Mouse (Mus musculus) forebrain, embryonic 16.5 days (tissue): ENCODE measurements around the gene Slc39a7. TPM values are rescaled to one million over a fixed set of nuclear protein-coding genes. Genes with fewer than 3 reads are reported as not detected.

Experiments
- ATAC-seq: fragments of 200-750 bp; cut with Nextera tagmentation; 2 replicates; pipeline ENCODE4 v1.8.0; 2017; ENCODE audit warnings: mild to moderate bottlenecking, moderate library complexity
- H3K27ac ChIP-seq: fragments of 300-500 bp; sonication (generic); 2 replicates; pipeline ENCODE4 v1.5.1; 2014; ENCODE audit warnings: low read length, control low read depth
- H3K27me3 ChIP-seq: fragments of 300-500 bp; sonication (generic); replicated peaks from 2 replicates; pipeline ENCODE4 v1.6.1; 2014; ENCODE audit warnings: low read length; ENCODE audit not compliant: control insufficient read depth, insufficient read depth
- H3K36me3 ChIP-seq: fragments of 300-500 bp; sonication (generic); 2 replicates; pipeline ENCODE4 v1.6.1; 2014; ENCODE audit not compliant: control insufficient read depth, insufficient read depth
- H3K4me1 ChIP-seq: fragments of 300-500 bp; sonication (generic); replicated peaks from 2 replicates; pipeline ENCODE4 v1.6.1; 2014; ENCODE audit warnings: low read length; ENCODE audit not compliant: control insufficient read depth, insufficient read depth
- H3K4me2 ChIP-seq: fragments of 300-500 bp; sonication (generic); 2 replicates; pipeline ENCODE4 v1.6.1; 2014; ENCODE audit warnings: mild to moderate bottlenecking, low read length, control low read depth
- H3K4me3 ChIP-seq: fragments of 300-500 bp; sonication (generic); replicated peaks from 2 replicates; pipeline ENCODE4 v1.5.1; 2014; ENCODE audit warnings: mild to moderate bottlenecking, low read length, control low read depth
- H3K9ac ChIP-seq: fragments of 300-500 bp; sonication (generic); replicated peaks from 2 replicates; pipeline ENCODE4 v1.6.1; 2014; ENCODE audit warnings: low read depth, low read length, control low read depth
- H3K9me3 ChIP-seq: fragments of 300-500 bp; sonication (generic); 2 replicates; pipeline ENCODE4 v1.6.1; 2016; ENCODE audit warnings: low read length; ENCODE audit not compliant: control insufficient read depth
- WGBS: fragments of 180-500 bp; shearing (Covaris S2); extraction: QIAGEN DNeasy Blood & Tissue Kit; methylation state at CpG from one replicate; pipeline ENCODE4 v1.1.7; 2014; 5-methylcytosine and 5-hydroxymethylcytosine counted together
- polyA plus RNA-seq: library from polyadenylated mRNA; unstranded; fragments of >200 nt; fragmentation: Nextera tagmentation; extraction: Ambion mirVana; gene quantifications from 2 replicates; pipeline ENCODE4 v1.2.1, GENCODE M21; 2015

Slc39a7 gene
- polyA plus RNA-seq, 1 experiment from 2014 or later, result 157 TPM

DNA sequence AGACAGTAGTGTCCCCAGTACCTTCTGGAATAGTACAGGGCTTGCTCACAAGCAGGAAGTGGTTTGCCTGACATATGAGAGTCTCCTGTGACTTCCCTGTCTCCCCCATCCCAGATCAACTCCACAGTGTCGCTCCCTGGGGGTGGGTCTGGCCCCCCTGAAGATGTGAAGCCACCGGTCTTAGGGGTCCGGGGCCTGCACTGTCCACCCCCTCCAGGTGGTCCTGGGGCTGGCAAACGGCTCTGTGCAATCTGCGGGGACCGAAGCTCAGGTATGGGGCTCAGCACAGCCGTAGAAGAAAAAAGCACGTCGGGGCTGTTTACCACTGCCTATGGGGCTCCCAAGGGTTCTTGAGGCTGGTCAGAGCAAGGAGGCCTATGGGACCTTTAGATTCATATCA is 2.0 kb upstream of the Slc39a7 start:
- 95% methylated on average over 9 of the region's 9 CpGs for WGBS
- Histone ChIP-seq H3K4me3 (no peak overlapping the region; the same call in 1 of the 2 replicates), H3K27ac (no peak overlapping the region), H3K36me3 (peaks cover 25% of the 10 kb centered on the region), H3K4me2 (no peak overlapping the region), H3K4me1 (peaks cover 39% of the 10 kb centered on the region), H3K9me3 (no peaks in the 10 kb centered on the region), H3K27me3 (no peaks in the 10 kb centered on the region), H3K9ac (no peak overlapping the region)
- no peak for ATAC-seq

DNA sequence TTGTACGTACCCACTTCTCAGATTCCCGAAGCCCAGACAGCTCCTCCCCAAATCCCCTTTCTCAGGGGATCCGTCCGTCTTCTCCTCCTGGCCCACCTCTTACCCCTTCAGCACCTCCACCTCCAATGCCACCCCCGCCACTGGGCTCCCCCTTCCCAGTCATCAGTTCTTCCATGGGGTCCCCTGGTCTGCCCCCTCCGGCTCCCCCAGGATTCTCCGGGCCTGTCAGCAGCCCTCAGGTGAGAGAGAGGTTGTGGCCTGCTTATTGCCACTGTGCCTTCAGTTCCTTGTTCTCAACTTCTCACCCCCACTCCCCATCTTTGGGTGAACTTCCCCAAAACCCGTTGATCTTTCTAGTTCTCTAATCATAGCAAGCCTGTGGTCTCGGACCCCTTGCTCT is 1.3 kb upstream of the Slc39a7 start:
- Histone ChIP-seq H3K4me2 (peak overlapping the region; percentile 85), H3K36me3 (peaks cover 24% of the 10 kb centered on the region), H3K4me1 (peaks cover 38% of the 10 kb centered on the region), H3K9me3 (no peaks in the 10 kb centered on the region), H3K9ac (peak overlapping the region; percentile 86), H3K27ac (no peak overlapping the region), H3K27me3 (no peaks in the 10 kb centered on the region), H3K4me3 (peak overlapping the region; percentile 81)
- 56% methylated on average over 9 of the region's 9 CpGs for WGBS
- no peak for ATAC-seq

DNA sequence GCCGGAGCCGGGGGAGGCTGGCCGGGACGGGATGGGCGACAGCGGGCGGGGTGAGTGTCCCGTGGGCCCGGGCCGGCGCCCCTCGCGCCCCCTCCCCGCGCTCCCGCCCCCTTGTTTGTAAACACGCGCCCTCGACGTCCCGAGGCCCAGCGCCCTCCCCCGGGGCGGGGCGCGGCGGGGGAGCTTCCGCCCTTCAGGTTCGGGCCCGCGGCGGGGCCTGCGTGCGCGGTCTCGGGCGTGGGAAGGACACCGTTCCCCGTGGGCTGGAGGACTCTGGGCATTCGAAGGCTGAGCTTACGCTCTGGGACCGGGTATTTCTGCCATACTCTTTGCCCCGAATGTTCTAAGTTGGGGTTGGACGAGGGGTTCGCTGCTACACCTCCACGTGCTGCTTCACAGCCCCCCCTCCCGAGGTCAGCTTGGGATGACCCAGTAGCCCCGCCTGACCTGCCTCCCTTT is 721 bp upstream of the Slc39a7 start:
- H3K36me3 ChIP-seq, result peaks cover 19% of the 10 kb centered on the region

DNA sequence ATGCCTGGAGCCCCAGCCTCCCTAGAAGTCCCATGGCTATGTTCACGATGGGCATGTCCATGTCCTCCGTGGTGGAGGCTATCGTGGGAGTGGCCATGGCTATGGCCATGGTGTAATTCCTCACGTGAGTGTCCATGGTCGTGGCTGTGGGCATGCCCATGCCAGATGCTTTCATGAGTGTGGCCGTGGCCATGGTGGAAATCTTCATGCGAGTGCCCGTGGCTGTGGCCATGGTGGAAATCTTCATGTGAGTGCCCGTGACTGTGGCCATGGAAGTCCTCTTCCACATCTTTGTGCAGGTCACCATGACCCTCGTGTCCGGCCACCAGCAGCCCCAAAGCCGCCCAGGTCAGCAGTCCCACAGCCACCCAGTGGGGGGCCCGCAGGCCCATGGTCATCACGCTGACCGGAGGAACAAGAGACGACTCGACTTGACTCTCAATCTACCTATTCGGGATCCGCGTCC is 588 bp downstream of the Slc39a7 start:
- Histone ChIP-seq H3K4me2 (peak overlapping the region; percentile 99), H3K27me3 (no peaks in the 10 kb centered on the region), H3K9me3 (no peaks in the 10 kb centered on the region), H3K4me1 (peaks cover 54% of the 10 kb centered on the region), H3K9ac (peak overlapping the region; percentile 86), H3K27ac (peak overlapping the region; percentile 95), H3K4me3 (peak overlapping the region; percentile 81), H3K36me3 (peaks cover 10% of the 10 kb centered on the region)
- no peak for ATAC-seq
- WGBS, result 6% methylated on average over 20 of the region's 20 CpGs

More for the DNA sequence above, 721 bp upstream of the Slc39a7 start:
- under 1% methylated on average over 22 of the region's 48 CpGs for whole genome bisulfite sequencing
- Histone ChIP-seq H3K4me3 (peak overlapping the region; percentile 81), H3K9ac (peak overlapping the region; percentile 86), H3K27ac (peak overlapping the region; percentile 95), H3K9me3 (no peaks in the 10 kb centered on the region), H3K27me3 (no peaks in the 10 kb centered on the region), H3K4me1 (peaks cover 42% of the 10 kb centered on the region), H3K4me2 (peak overlapping the region; percentile 85)
- 0 out of 2 replicates have a peak, but pooled peaks have one; percentile 1 for ATAC-seq

DNA sequence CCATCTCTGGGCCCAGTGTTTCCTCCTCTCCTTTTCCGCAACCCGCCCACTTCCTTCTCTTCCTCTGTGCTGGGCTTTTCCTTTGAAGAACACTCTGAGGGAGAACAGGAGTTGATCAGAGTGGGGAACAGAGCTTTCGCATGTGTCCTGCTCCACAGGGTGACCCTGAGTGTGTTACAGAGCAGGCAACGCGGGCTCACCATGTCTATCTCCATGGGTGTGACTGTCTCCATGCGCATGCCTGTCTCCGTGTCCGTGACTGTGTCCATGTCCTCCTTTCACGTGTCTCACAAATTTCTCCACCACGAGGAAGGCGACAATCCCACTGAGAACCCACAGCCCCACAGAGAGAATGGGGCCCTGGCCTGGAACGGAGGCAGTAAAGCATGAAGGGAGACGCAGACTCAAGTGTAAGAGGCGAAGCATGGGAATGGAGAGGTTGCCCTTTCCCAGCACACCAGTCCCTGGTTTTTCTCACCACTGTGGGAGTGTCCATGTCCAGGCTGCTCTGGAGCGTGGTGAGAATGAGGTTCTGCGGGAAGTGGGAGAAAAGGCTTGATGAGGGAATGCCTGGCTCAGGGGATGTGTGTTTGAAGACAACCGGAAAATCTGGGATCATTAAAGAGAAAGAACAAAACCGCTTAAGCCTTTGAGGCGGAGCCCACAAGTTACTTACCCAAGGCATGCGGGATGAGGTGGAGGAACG is 1.4 kb downstream of the Slc39a7 start:
- 73% methylated on average over 21 of the region's 21 CpGs for WGBS
- no peaks in the 10 kb centered on the region for H3K9me3 ChIP-seq
- H3K27ac ChIP-seq, result no peak overlapping the region
- peak overlapping the region; percentile 81 for H3K4me3 ChIP-seq
- H3K27me3 ChIP-seq, result no peaks in the 10 kb centered on the region
- ATAC-seq, result no peak
- peak overlapping the region; percentile 99 for H3K4me2 ChIP-seq
- H3K9ac ChIP-seq, result peak overlapping the region; percentile 86
- H3K4me1 ChIP-seq, result peaks cover 62% of the 10 kb centered on the region
- peaks cover 6% of the 10 kb centered on the region for H3K36me3 ChIP-seq

DNA sequence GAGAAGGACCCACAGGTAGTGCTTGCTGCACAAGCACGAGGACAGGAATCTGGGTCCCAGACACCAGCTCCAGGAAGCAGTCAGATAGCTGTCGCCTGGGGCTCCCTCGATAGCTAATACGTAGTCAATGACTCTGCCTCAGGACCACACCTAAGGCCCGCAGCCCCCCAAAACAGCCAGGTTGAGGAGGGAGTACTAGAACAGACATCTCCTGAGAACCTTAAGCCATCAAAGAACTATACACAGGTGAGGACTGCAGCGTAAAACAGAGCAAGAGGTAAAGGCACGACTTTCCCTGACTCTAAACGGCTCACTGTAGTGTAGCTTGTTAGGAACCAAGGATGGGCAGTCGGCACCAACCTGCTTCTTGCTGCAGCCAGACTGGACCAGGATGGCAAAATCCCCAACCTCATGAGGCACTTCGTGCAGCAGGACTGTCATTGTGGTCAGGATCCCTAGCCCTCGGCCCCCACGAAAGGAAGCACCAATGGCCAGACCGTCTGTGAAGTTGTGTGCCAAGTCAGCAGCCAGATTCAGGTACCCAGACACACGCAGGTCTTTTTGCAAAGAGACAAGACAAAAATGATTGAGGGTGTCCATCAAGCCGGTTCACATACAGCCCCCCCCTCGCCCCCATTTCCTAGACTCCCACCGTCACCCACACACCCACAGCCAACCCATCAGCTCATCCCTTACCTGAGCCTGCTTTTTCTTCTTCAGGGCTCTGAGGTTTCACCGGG is 2.2 kb downstream of the Slc39a7 start:
- WGBS, result 86% methylated on average over 18 of the region's 18 CpGs
- Histone ChIP-seq H3K27me3 (no peaks in the 10 kb centered on the region), H3K27ac (no peak overlapping the region), H3K4me1 (peaks cover 63% of the 10 kb centered on the region), H3K4me3 (no peak overlapping the region), H3K36me3 (peaks cover 6% of the 10 kb centered on the region), H3K9ac (no peak overlapping the region), H3K9me3 (no peaks in the 10 kb centered on the region), H3K4me2 (no peak overlapping the region)
- no peak for ATAC-seq

DNA sequence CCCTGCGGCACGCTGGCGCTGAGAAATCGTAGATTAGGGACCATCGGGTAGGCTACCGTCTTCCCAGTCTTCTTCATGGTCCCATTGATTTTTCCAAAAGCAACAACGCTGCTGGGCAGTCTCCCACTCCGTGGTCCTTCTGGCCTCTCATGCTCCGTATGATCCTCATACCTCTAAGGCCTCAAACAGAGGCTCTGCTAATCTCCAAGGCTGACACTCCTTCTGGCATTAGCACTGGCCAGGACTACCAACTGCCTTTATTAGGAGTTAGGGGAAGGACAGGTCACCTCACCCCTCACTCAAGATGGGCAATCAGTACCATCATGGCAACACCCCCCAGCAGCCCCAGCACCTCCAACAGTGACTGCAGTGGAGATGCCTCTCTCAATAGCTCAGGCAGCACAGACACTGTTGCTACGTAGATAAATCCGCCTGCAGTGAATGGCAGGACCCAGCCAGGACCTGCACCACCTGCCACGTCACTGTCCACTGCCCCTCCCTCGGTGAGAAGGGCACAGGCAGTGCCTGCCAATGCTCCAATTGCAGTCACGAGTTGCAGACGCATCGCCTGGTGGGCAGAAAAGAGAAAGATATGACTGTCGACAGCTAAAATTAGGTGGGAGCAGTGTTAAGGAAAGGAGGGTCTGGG is 2.9 kb downstream of the Slc39a7 start:
- ATAC-seq, result no peak
- no peak overlapping the region for H3K4me3 ChIP-seq
- WGBS, result 39% methylated on average over 17 of the region's 17 CpGs
- H3K27me3 ChIP-seq, result no peaks in the 10 kb centered on the region
- peaks cover 68% of the 10 kb centered on the region for H3K4me1 ChIP-seq
- peak overlapping the region; percentile 87 for H3K4me2 ChIP-seq
- H3K27ac ChIP-seq, result peak overlapping the region; percentile 39
- H3K9ac ChIP-seq, result no peak overlapping the region
- H3K36me3 ChIP-seq, result peaks cover 6% of the 10 kb centered on the region
- no peaks in the 10 kb centered on the region for H3K9me3 ChIP-seq

DNA sequence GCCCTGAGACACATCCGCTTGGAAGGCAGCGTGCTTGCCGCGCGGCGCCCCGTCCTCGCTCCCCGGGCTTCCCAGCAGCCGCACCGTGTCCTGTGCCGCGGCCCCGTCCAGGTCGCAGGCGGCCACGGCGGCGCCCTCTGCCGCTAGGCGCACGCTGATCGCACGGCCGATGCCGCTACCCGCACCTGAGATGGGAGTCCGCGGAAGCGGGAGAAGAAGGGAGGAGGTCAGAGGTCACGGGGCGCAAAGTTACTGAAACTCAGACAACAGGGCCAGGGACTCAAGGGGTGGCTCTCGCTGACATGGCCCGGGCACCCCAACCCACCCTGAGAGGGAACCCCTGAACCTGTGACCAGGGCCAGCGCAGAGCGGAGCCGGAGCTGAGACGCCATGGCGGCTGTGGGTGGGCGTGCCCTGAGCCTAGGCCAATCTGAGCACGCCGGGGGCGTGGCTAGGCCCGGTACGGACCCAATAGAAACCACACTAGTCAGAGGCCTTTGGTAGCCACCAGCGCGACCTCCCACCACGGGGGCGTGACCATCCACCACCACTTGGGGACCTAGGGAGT is 3.7 kb downstream of the Slc39a7 start, which contains the start of gene H2-Ke6:
H2-Ke6 (minus strand) TSS at position 405 of the 568 bp plus-strand sequence.
- peaks cover 66% of the 10 kb centered on the region for H3K4me1 ChIP-seq
- no peaks in the 10 kb centered on the region for H3K27me3 ChIP-seq
- peak within 1 kb of the TSS; percentile 87 for H3K4me2 ChIP-seq
- WGBS, result 0% methylated on average over 47 of the region's 49 CpGs
- peak within 1 kb of the TSS; percentile 68 for H3K4me3 ChIP-seq
- peaks cover 6% of the 10 kb centered on the region for H3K36me3 ChIP-seq
- peak; percentile 74 for ATAC-seq
- H3K27ac ChIP-seq, result peak within 1 kb of the TSS; percentile 70
- no peaks in the 10 kb centered on the region for H3K9me3 ChIP-seq
- H3K9ac ChIP-seq, result peak within 1 kb of the TSS; percentile 73
